Mouse (Mus musculus): Measurements from ENCODE around the gene Gdf1.

Gdf1 gene

DNA sequence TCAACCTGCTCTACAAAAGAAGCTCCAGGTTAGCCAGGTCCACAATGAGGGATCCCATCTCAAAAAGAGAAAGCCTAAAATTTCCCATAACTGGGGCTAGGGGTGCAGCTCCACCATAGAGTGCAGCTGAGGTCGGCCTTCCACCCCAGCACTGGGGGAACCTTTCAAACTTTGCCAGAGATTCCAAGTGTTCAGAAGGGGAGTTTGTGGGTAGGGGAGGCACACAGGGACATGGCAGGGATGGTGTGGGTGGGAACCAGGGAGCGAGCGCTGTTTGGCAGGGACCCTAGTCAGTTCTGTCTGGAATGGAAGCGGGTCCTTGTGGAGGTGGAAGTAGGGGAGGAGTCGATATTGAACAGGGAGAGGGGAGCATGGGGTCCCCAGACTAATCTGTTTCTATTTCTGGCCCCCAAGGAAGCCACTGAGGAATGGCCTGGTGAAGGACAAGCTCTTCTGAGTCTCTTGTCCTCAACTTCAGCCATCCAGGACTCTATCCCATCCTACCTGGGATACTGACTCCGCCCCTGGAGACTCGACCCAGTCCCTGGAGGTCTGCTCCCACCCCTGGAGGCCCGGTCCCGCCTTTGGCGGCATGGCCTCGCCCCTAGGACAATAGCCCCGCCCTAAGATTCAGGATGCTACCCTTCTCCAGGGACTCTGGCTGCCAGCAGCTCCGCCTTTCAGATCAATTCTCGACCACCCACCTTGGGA lies at the start of gene Gdf1:
TSS of gene Gdf1 (plus strand) at position 694 of the 711 bp plus-strand sequence.
- no peak for DNase-seq (ENCODE audit: low spot score in 2 of 2)

DNA sequence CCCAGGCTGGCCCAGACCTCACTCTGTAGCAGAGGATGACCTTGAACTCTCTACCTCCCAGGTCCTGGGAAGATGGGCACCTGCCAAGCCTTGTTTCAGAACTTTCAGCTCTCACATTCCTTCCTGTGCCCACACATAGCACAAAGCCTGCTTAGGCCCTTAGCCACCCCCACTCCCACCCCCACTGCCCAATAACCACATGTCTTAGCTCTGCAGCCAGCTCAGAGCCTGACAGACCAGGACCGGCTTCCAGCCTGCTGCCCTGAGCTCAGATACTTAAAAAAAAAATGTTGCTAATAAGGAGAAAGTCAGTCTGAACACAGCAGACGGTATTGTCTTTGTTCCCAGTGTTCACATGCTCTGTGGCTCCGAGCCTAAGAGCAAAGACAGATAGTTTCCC lies 48.6 kb upstream of the Gdf1 start:
- DNase-seq (ENCODE audit: low spot score in 2 of 2) = no peak

DNA sequence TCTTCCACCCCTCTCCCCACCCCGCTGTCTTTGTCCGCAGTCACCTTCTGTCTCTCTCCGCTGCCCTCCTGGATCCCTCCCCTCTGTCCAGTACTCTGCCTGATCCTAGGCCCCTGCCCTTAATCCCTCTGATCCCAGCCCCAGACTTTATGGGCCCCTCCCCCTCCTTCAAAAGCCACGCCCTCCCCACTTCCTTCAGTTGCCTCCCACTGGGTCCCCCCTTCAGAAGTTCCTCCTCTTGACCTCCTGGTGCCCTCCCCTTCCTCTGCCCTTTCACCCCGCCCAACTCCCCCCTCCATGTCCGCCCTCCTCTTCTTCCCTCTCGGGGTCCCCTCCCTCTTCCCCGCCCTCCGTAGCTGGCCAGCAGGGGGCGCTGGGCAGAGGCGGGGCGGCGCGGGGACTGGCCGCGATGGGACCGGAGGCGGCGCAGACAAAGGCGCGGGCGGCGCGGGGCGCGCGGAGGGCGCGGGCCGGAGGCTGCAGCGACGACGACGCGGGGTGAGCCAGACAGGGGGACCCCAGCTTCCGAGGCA lies 46.9 kb upstream of the Gdf1 start, which contains the start of gene Homer3:
TSS of gene Homer3 (plus strand) at position 225 of the 533 bp plus-strand sequence.
- peak; percentile 85 to 86 for DNase-seq (ENCODE audit: low spot score in 2 of 2)

DNA sequence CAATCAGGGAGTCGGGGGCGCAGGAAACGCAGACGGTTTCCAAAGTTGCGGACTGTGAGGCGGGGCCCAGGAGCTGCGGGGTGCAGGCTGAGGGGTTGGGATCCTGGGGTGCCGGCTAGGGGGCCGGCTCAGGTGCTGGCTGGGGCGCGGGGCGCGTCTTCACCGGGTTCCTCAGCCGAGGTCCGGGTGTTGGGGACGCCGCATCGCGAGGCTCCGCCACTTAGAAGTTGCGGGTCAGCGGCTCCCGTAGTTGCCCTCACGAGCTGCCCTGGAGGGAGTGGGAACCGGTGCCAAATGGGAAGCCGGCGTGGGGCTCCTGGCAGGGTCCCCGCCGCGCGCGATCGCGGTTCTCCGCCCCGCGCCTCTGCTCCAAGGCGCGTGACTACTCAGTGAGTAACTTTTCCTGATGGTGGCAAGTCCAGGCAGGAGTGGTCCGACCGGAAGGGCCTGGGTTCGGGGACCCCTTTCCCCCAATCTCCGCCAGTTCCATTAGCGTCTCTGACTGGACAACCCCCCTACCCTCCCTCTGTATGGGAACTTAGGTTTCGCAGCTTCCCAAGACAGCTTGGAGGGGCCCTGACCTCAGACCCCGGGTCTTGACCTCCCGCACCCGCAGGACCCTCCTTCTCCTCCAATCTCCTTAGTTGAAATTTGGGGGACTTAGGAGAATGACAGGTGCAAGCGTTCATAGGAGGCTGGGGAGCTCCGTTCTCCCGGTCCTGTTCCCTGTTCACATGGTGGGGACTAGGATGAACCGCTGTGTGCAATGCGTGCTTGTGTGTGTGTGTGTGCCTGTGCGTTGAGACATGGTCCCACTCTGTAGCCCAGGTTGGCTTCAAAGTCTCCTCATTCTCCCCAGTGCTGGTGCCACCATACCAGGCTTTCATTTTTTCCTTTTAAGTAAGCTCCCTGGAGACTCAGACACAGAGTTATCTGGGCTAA lies 46.2 kb upstream of the Gdf1 start:
- DNase-seq (ENCODE audit: low spot score in 2 of 2) = no peak

DNA sequence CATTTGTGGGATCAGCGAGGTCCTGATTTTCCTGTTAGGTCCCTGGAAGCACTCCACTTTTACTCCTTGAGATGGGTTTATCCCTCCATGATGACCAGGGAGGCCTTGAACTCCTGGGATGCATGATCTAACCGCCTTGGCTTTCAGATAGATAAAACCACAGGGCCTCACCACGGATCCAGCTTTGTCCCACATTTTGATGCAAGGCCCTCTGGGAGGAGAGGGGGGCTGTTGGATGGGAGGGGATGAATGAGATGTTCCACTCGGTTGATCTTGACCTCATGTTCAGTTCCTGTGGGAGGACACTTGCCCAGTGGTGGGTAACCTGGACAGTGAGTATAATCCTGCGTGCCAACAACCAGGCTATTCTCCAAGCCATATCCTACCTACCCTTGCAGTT lies 45.2 kb upstream of the Gdf1 start:
- no peak for DNase-seq (ENCODE audit: low spot score in 2 of 2)

DNA sequence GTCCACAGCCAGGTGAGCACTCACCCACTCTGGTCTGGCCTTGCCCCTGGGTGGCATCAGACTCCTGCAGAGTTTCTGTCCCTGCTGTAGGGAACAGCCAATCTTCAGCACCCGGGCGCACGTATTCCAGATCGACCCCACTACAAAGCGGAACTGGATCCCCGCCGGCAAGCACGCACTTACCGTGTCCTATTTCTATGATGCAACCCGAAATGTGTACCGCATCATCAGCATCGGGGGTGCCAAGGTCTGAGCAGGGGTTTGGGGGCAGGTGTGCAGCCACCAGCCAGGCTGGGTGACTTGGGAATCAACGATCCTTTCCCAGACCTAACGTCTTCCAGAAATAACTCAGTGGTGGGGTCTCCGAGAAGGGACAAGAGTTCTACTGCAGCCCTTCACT lies 44.3 kb upstream of the Gdf1 start:
- no peak for DNase-seq (ENCODE audit: low spot score in 2 of 2)

DNA sequence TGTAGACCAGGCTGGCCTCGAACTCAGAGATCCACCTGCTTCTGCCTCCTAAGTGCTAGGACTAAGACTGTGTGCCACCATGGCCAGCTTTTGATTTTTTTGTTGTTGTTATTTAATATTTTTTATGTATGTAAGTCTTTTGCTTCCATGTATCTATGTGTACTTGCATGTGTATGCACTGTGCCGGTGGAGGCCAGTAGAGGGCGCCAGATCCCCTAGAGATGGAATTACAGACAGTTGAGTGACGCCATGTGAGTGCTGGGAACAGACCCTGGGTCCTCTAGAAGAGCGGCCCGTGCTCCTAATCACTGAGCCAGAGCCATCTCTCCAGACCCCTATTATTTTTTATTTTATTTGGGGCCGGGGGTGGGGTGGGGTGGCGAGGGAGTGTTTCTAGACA lies 42.9 kb upstream of the Gdf1 start:
- no peak for DNase-seq (ENCODE audit: low spot score in 2 of 2)

DNA sequence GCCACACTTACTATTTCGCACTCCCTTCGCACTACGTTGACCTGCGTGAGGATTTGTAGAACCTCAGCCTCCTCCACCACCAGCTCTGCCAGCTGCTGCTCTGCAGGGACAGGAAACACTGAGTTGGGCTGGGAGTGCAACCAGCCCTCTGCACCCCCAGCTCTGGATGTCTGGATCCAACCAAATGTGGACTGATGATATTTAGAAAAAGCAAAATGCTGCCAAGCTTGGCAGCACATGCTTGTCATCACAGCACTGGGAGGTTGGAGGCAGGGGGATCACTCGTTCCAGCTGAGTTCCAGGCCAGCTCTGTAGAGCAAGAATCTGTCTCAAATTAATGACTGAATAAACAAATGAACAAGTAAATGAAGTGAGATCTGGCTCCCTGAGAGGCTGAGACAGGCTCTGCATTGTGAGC lies 35.6 kb upstream of the Gdf1 start:
- no peak for DNase-seq (ENCODE audit: low spot score in 2 of 2)

DNA sequence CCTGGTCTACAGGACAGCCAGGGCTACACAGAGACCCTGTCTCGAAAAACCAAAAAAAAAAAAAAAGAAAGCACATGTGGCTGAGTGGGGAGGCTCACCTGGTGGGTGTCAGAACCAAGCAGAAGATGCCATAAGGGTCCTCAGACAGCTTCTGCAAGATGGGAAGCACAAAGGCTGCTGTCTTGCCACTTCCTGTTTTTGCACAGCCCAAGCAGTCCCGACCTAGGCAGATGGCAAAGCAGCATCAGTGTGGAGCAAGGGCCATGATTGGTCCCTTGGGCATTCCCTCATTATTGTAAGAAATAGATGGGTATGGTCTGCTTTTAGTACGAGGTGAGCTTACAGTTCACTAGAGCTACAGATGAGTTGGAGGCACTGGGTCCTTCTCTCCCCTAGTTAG lies 28.7 kb upstream of the Gdf1 start:
- no peak for DNase-seq (ENCODE audit: low spot score in 2 of 2)

DNA sequence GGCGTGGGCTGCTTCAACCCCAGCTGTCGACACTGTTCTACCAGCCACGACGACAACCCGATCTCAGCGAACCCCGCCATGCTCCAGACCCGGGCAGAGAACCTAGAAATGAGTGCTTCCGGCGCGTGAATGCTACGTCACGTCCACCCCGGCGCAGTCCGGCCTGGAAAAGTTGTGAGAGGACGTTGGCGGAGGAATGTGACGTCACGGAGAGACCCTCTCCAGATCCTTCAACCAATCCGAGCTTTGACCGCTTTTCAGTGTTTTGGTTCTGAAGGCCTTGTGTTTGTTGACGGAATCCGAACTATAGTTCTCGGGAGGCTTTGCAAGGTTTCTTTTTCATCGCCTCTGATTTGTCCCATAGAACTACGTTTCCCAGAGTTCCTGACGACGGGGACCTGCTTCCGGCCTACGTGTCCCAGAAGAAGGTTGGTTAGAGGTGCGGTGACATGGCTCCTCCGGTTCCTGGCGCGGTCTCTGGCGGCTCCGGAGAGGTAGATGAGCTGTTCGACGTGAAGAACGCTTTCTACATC lies 27.2 kb upstream of the Gdf1 start, which contains the start of the genes Ddx49 and Cope:
TSS of gene Ddx49 (minus strand) at position 132 of the 533 bp plus-strand sequence.
TSS of gene Cope (plus strand) at position 161 of the 533 bp plus-strand sequence.
- peak; percentile 97 to 98 for DNase-seq (ENCODE audit: low spot score in 2 of 2)

DNA sequence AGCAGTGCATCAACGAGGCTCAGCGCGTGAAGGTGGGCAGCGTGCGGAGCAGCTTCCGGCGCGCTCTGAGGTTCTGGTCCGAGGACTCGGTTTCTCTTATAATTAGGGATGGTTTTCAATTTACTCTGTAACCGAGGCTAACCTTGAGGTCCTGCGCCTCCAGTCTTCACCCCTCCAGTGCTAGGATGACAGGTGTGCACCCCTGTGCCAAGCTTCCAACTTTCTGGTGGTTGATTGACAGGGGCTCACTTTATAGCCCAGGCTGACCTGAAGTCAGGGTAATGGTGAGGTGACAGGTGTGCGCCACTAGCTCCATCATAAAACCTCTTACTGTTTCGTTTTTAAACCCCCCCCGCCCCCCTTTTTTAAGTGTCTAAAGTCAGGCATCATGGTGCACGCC lies 26.7 kb upstream of the Gdf1 start:
- DNase-seq (ENCODE audit: low spot score in 2 of 2) = no peak

DNA sequence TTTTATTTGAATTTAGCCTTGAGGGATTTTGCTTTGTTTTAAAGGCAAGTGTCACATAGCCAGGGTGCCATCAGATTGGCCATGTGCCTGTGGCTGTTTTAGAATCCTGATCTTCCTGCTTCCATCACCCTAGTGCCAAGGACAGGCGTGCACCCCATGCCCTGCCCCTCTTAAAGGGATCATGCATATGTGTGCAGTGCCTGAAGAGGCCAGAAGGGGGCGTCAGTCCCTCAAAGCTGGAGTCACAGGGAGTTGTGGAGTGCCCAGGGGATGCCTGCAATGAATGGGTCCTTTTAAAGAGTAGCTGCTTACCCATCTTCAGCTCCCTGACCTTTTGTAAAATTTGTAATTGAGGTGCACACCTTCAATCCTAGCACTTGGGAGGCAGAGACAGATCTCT lies 20.3 kb upstream of the Gdf1 start:
- DNase-seq (ENCODE audit: low spot score in 2 of 2) = no peak

DNA sequence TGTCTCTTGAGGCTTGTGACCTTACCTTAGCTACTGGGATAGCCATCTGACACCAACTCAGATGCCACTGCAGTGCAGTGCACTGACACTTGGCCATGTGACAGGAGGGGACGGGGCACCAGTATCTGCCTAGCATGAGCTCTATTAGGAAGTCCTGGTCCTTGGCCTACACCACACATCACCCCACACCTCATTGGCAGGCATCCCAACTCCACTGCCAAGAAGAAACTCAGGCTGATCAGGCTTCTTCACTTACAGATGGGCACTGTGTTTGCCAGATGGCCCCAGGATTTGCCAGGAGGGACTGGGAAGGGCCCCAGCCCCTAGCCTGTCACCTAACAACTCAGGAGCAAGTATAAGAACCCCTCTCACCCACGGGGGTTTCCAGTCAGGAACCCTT lies 16.2 kb upstream of the Gdf1 start:
- DNase-seq (ENCODE audit: low spot score in 2 of 2) = peak; percentile 36 to 63

DNA sequence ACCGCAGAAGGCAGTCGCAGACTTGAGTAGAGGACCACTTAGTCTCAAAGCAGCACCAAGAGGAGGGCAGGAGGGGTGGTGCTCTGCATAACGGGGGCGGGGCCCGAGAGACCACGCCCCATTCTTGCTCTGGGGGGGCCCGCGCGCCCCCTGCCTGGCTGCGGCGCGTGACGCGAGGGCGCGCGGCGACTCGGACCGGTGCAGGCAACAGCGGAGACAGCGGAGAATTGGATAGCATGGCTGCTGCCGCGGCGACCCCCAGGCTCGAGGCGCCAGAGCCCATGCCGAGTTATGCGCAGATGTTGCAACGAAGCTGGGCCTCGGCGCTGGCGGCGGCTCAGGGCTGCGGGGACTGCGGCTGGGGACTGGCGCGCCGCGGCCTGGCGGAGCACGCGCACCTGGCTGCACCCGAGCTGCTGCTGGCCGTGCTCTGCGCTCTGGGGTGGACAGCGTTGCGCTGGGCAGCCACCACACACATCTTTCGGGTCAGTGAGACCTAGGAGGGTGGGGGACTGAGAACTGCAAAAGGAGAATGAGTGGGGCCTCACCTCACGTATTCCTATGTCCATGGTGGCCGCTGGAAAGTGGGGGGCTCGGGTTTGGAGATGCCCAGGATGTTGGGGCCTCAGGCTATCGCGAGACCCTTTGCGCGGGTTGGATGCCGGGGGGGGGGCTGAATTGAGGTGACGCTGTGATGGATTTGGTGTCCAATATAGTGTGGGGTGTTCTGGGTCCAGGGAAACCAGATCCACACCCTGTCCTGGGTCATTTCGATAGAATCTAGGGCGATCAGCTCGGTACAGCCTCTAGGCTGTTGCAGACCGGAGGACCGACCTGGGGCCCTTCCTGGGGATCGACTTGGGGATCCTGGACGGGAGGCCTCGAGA lies 13.8 kb upstream of the Gdf1 start, which contains the start of gene Cers1:
TSS of gene Cers1 (plus strand) at position 152 of the 887 bp plus-strand sequence.
- DNase-seq (ENCODE audit: low spot score in 2 of 2) = peak; percentile 91 to 92

DNA sequence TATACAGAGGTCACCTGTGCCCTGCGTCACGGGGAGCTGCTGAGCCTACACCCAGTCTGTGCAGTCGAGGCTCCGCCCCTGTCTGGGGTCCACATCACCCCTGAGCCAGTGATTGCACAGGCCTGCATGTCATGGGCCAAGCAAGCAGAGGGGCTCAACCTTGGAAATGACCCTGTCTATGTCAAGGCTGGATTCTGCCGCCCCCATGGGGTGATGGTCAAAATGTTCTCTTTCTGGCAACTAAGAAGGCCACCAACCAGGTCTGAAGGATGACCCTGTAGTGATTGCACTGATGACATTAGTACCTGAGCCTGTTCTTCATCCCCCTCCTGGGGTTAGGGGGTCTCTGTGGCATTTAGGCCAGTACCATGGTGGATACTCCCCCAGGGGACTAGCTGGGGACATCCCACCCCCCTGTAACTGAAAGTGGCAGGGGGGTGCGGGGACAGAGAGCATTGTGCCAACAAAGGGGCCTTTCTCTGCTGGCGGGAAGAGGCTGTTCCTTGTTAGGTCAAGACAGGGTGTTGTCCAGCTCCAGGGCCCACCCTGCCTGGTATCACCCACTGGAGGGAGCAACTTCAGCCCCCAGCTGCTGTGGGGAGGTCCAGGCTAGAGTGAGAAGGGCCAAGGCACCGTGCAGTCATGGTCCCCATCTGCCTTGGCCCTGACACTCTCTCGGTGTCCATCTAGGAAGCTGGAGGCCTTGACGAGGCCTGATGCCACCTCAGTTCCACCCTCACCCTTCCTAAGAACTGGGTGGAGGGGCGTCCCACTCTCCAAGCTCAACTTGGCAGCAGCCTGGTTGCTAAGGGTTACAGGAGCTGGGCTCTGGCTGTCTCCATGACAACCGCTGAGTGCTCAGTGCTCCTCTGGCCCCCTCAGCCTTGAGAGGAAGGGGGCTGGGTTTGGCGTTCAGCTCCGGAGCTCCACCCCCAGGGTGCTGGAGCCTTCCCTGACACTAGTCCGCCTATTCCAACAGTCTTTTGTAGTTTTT lies 12.8 kb upstream of the Gdf1 start:
- DNase-seq (ENCODE audit: low spot score in 2 of 2) = peak; percentile 96 to 98

DNA sequence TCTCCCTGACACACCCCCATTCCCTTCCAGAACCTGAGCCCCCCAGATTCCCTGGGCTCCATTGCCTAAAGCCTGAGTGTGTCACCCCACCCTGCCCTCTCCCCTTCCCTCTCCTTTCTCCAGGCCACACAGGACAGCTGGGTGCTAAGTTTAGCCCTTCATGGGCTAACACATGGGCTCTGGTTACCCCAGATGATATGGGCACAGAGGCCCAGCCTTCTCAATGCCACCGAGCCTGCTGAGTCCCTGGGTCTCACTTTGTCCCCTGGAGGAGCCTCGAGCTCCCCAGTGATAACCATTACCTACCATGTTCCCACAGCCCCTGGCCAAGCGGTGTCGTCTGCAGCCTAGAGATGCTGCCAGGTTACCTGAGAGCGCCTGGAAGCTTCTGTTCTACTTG lies 11.7 kb upstream of the Gdf1 start:
- DNase-seq (ENCODE audit: low spot score in 2 of 2) = peak in 1 of 2 experiments; percentile 21

DNA sequence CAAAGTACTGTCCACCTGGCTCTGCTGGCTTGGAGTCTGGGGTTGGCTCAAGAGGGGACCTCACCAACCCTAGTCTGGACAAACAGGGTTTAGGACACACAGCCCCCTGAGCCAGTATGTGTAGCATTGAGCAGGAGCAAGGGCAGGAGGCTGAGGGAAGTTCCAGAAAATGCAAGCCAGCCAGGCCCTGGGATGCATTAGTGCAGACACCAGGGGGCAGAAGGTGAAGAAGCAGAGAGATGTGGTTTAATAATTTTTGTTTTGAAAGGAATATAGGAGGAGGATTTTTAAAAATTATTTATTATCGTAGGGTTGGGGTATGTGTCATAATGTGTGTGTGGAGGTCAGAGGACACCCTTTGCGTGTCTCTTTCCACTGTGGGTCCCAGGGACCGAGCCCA lies 5.9 kb upstream of the Gdf1 start:
- no peak for DNase-seq (ENCODE audit: low spot score in 2 of 2)

DNA sequence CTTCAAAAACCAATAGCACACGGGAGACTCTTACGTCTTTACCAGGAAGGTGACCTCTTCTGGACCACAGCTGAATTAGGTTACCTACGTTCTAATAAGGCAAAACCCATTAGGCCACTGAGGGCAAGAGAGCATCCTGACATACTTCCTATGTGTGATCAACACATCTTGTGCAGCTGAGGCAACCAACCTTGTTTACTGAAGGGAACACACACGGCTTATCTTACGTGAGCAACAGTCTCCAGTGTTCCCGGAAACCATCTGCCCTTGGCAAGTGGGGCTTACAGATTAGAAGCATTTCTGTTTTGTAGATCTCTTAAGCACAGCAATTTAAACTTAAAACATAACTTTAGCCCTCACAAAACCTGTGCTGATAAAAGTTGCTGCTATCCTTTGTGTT lies 2.1 kb upstream of the Gdf1 start:
- DNase-seq (ENCODE audit: low spot score in 2 of 2) = no peak

DNA sequence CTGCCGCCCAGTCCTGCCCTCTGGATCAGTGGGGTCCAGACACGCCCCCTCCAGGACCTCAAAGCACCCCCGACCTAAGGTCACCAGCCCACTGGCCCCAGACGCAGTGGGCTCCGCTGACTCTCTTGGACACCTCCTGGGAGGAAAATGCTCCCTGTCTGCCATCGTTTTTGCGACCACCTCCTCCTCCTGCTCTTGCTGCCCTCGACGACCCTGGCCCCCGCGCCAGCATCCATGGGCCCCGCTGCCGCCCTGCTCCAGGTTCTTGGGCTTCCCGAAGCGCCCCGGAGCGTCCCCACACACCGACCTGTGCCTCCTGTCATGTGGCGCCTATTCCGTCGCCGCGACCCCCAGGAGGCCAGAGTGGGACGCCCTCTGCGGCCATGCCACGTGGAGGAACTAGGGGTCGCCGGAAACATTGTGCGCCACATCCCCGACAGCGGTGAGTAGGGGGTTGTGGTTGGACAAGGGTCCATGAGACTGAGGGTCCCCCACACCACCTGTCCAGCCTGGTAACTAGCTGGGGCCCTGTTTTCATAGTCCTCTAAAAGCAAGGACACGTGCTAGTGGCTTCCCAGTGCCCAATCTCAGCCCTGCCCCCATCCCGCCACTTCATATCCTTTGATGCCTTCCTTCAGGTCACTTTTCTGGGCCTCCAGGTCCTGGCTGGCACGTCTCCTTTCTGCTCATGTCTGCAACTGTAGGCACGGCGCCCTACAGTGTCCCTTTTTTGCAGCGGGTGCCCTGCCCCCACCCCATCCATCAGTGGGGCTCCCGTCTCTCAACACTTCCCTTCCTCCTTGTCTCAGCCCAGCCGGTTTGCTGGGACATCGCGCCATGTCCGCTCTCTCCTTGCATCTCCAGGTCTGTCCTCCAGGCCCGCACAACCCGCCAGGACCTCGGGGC lies 471 bp downstream of the Gdf1 start:
- peak; percentile 56 to 67 for DNase-seq (ENCODE audit: low spot score in 2 of 2)
